Mouse (Mus musculus) myocyte (in vitro differentiated cells): ENCODE data around the gene Cobl. TPM values are rescaled to one million over a fixed set of nuclear protein-coding genes. Genes with fewer than 3 reads are reported as not detected.

ENCODE experiments used
- H3K27me3 ChIP-seq: one replicate; pipeline ENCODE4 v1.6.1; 2011; ENCODE audit not compliant: control insufficient read depth, insufficient read depth, insufficient read length
- H3K36me3 ChIP-seq: one replicate; pipeline ENCODE4 v1.6.1; 2011; ENCODE audit not compliant: control insufficient read depth, insufficient read depth
- H3K4me2 ChIP-seq: one replicate; pipeline ENCODE4 v1.6.1; 2011; ENCODE audit warnings: low read depth, control low read depth
- H3K4me3 ChIP-seq: one replicate; pipeline ENCODE4 v1.5.1; 2011; ENCODE audit warnings: mild to moderate bottlenecking, control low read depth, moderate library complexity
- H3K79me2 ChIP-seq: one replicate; pipeline ENCODE4 v1.6.1; 2011; ENCODE audit not compliant: control insufficient read depth, insufficient read depth
- H3ac ChIP-seq: one replicate; pipeline ENCODE4 v1.6.1; 2011; ENCODE audit not compliant: control insufficient read depth, insufficient read length
- CEBPB ChIP-seq: IDR thresholded peaks from 2 replicates; pipeline ENCODE4 v1.6.1; 2011; ENCODE audit warnings: mild to moderate bottlenecking, moderate library complexity; ENCODE audit not compliant: poor library complexity, insufficient read depth, severe bottlenecking
- E2F4 ChIP-seq: IDR thresholded peaks from one replicate; pipeline ENCODE4 v1.6.1; 2011; ENCODE audit warnings: mild to moderate bottlenecking, control low read depth, moderate library complexity; ENCODE audit not compliant: insufficient read depth
- MAX ChIP-seq: IDR thresholded peaks from one replicate; pipeline ENCODE4 v1.6.1; 2011; ENCODE audit warnings: low read depth, mild to moderate bottlenecking, control low read depth
- MYOD1 ChIP-seq, 3 experiments: IDR thresholded peaks; one replicate each; pipeline ENCODE4 v1.6.1; 2011; ENCODE audit warnings: control low read depth in 2 of 3, low read depth in 2 of 3, mild to moderate bottlenecking in 2 of 3, moderate library complexity in 1 of 3; ENCODE audit not compliant: insufficient read length in 2 of 3, control insufficient read depth in 1 of 3
- MYOG ChIP-seq, 3 experiments: IDR thresholded peaks; one replicate each; pipeline ENCODE4 v1.6.1; 2011; ENCODE audit warnings: control low read depth in 2 of 3, low read depth in 2 of 3, mild to moderate bottlenecking in 2 of 3; ENCODE audit not compliant: insufficient read length in 2 of 3, control insufficient read depth in 1 of 3, insufficient read depth in 1 of 3
- POLR2A ChIP-seq: IDR thresholded peaks from one replicate; pipeline ENCODE4 v1.6.1; 2011; ENCODE audit warnings: low read depth, mild to moderate bottlenecking, control low read depth, moderate library complexity; ENCODE audit not compliant: insufficient read length
- POLR2AphosphoS2 ChIP-seq: IDR thresholded peaks from one replicate; pipeline ENCODE4 v1.6.1; 2011; ENCODE audit warnings: low read depth, control low read depth; ENCODE audit not compliant: insufficient read length
- REST ChIP-seq: IDR thresholded peaks from one replicate; pipeline ENCODE4 v1.6.1; 2011; ENCODE audit warnings: mild to moderate bottlenecking, control low read depth, moderate library complexity; ENCODE audit not compliant: insufficient read depth, insufficient read length
- SRF ChIP-seq: IDR thresholded peaks from one replicate; pipeline ENCODE4 v1.6.1; 2011; ENCODE audit warnings: low read depth; ENCODE audit not compliant: control insufficient read depth, insufficient read length
- TCF12 ChIP-seq: IDR thresholded peaks from one replicate; pipeline ENCODE4 v1.6.1; 2011; ENCODE audit warnings: mild to moderate bottlenecking, control low read depth; ENCODE audit not compliant: poor library complexity, insufficient read depth, severe bottlenecking
- TCF3 ChIP-seq: IDR thresholded peaks from one replicate; pipeline ENCODE4 v1.6.1; 2011; ENCODE audit warnings: low read depth, control low read depth; ENCODE audit not compliant: insufficient read length
- USF1 ChIP-seq: IDR thresholded peaks from one replicate; pipeline ENCODE4 v1.6.1; 2011; ENCODE audit warnings: low read depth, mild to moderate bottlenecking, control low read depth, moderate library complexity
- polyA plus RNA-seq: library from polyadenylated mRNA; unstranded; fragments of >200 nt; fragmentation: generic; extraction: Trizol; gene quantifications from one replicate; pipeline ENCODE4 v1.2.1, GENCODE M21; 2012; ENCODE audit warnings: missing spikeins

The Cobl gene
- polyA plus RNA-seq, 1 experiment: 191 TPM

GRCm38 (mm10) chr11:12205201-12206161 lies 259.3 kb downstream of the Cobl start:
- Histone ChIP-seq H3K36me3 (no peaks in the 10 kb centered on the region), H3K4me3 (no peak overlapping the region), H3K79me2 (no peaks in the 10 kb centered on the region), H3K4me2 (no peak overlapping the region), H3ac (no peak overlapping the region), H3K27me3 (peaks cover 4% of the 10 kb centered on the region)
- TF ChIP-seq MYOD1 (IDR thresholded peaks at IDR 0.05; ENCODE audit: control insufficient read depth in 1 of 3, insufficient read length in 2 of 3, low read depth in 2 of 3) (no peak), CEBPB (no peak)

- H3K79me2 ChIP-seq: no peaks in the 10 kb centered on the region
- H3K36me3 ChIP-seq: no peaks in the 10 kb centered on the region
- H3ac ChIP-seq: no peak overlapping the region
- TF ChIP-seq CEBPB (no peak), USF1 (no peak), POLR2A (no peak), SRF (no peak), TCF12 (no peak), POLR2AphosphoS2 (no peak), REST (no peak), TCF3 (no peak), MYOD1 (IDR thresholded peaks at IDR 0.05; ENCODE audit: control insufficient read depth in 1 of 3, insufficient read length in 2 of 3, low read depth in 2 of 3) (no peak), E2F4 (no peak), MYOG (IDR thresholded peaks at IDR 0.05; ENCODE audit: control insufficient read depth in 1 of 3, insufficient read depth in 1 of 3, insufficient read length in 2 of 3, low read depth in 2 of 3) (no peak), MAX (no peak)
- H3K27me3 ChIP-seq: peaks cover 17% of the 10 kb centered on the region
- H3K4me3 ChIP-seq: no peak overlapping the region
- no peak overlapping the region for H3K4me2 ChIP-seq
These were observed 265.3 kb downstream of the Cobl start for GRCm38 (mm10) chr11:12199441-12199840.

DNA sequence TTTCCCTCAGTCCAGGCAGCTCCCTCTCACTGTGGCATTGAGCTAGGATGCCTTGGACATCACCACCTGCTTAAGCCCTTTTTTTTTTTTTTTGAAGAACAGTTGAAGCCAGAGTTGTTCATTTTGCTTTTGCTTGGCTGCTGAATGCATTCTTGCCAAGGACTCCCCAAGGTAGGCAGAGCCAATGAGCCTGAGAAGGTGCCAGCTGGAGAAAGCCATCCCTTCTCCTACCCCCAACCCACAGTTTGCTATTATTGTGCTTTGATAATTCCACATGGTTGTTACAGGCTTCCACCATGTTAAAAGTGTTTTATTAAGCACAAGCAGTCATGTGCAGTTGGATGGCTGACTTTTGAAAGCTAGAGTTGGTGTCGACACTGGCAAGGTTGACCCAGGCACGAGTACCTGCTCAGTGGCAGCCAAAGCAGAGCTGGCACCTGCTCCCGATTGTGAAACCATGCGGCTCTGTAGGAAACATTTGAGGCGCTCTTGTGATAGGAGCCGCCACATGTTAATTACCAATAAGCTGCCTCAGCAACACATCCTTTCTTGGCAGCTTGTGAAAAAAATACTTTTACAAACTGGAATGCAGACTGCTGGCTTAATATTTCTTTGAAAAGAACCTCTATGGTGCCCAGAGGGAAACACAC lies 265.9 kb downstream of the Cobl start:
- Histone ChIP-seq H3K79me2 (no peaks in the 10 kb centered on the region), H3K4me3 (no peak overlapping the region), H3K27me3 (peaks cover 17% of the 10 kb centered on the region), H3K4me2 (no peak overlapping the region), H3ac (no peak overlapping the region), H3K36me3 (no peaks in the 10 kb centered on the region)
- no peak for TF ChIP-seq POLR2AphosphoS2
- no peak for TF ChIP-seq MYOD1 (IDR thresholded peaks at IDR 0.05; ENCODE audit: control insufficient read depth in 1 of 3, insufficient read length in 2 of 3, low read depth in 2 of 3)
- no peak for TF ChIP-seq CEBPB
- no peak for TF ChIP-seq MYOG (IDR thresholded peaks at IDR 0.05; ENCODE audit: control insufficient read depth in 1 of 3, insufficient read depth in 1 of 3, insufficient read length in 2 of 3, low read depth in 2 of 3)
- no peak for TF ChIP-seq TCF12

DNA sequence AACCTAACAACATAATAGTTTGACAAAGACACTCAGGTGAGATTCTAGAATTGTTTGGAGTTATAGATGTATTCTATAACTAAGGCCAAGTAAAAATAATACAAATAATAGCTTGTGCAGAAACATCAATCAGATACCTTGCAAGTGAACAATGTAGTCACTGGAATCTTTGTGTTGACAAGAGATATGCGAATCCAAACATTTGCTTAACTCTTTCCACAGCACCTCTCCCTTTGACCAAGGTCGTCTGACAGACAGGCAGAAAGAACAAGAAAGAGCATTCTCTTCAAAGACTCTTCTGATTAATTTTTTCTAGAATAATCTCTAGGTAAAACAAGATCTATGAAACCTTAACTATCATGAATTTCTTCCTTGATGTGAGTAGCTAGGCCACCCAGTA lies 266.7 kb downstream of the Cobl start:
- Histone ChIP-seq H3K27me3 (peaks cover 17% of the 10 kb centered on the region), H3K36me3 (no peaks in the 10 kb centered on the region), H3K4me3 (no peak overlapping the region), H3K4me2 (no peak overlapping the region), H3ac (no peak overlapping the region), H3K79me2 (no peaks in the 10 kb centered on the region)
- TF ChIP-seq USF1 (no peak), TCF3 (no peak), E2F4 (no peak), REST (no peak), TCF12 (no peak), MYOD1 (IDR thresholded peaks at IDR 0.05; ENCODE audit: control insufficient read depth in 1 of 3, insufficient read length in 2 of 3, low read depth in 2 of 3) (no peak), POLR2A (no peak), MYOG (IDR thresholded peaks at IDR 0.05; ENCODE audit: control insufficient read depth in 1 of 3, insufficient read depth in 1 of 3, insufficient read length in 2 of 3, low read depth in 2 of 3) (no peak), MAX (no peak), CEBPB (no peak), SRF (no peak), POLR2AphosphoS2 (no peak)
